Mouse (Mus musculus) kidney, embryonic 16.5 days (tissue): ENCODE results near the gene Pde6d. TPM values are rescaled to one million over a fixed set of nuclear protein-coding genes. Genes with fewer than 3 reads are reported as not detected.

ENCODE experiments used
- ATAC-seq: fragments of 200-750 bp; cut with Nextera tagmentation; 2 replicates; pipeline ENCODE4 v1.8.0; 2017; ENCODE audit warnings: moderate TSS enrichment; ENCODE audit not compliant: low FRiP score, low TSS enrichment
- H3K27ac ChIP-seq: fragments of 300-500 bp; sonication (generic); 2 replicates; pipeline ENCODE4 v1.5.1; 2014; ENCODE audit warnings: low read length
- H3K27me3 ChIP-seq: fragments of 300-500 bp; sonication (generic); 2 replicates; pipeline ENCODE4 v1.6.1; 2014; ENCODE audit warnings: low read length, control low read depth, mixed read lengths; ENCODE audit not compliant: insufficient read depth
- H3K36me3 ChIP-seq: fragments of 300-500 bp; sonication (generic); 2 replicates; pipeline ENCODE4 v1.6.1; 2014; ENCODE audit warnings: low read length, control low read depth, mixed read lengths; ENCODE audit not compliant: insufficient read depth
- H3K4me1 ChIP-seq: fragments of 300-500 bp; sonication (generic); 2 replicates; pipeline ENCODE4 v1.6.1; 2014; ENCODE audit warnings: low read length, control low read depth, mixed read lengths; ENCODE audit not compliant: insufficient read depth
- H3K4me2 ChIP-seq: fragments of 300-500 bp; sonication (generic); replicated peaks from 2 replicates; pipeline ENCODE4 v1.6.1; 2014; ENCODE audit warnings: low read depth, low read length
- H3K4me3 ChIP-seq: fragments of 300-500 bp; sonication (generic); 2 replicates; pipeline ENCODE4 v1.5.1; 2014; ENCODE audit warnings: mild to moderate bottlenecking, low read length
- H3K9ac ChIP-seq: fragments of 300-500 bp; sonication (generic); replicated peaks from 2 replicates; pipeline ENCODE4 v1.6.1; 2014; ENCODE audit warnings: low read length
- H3K9me3 ChIP-seq: fragments of 300-500 bp; sonication (generic); 2 replicates; pipeline ENCODE4 v1.6.1; 2016; ENCODE audit warnings: low read length, control low read depth
- WGBS: fragments of 180-500 bp; shearing (Covaris S2); extraction: QIAGEN DNeasy Blood & Tissue Kit; methylation state at CpG from one replicate; pipeline ENCODE4 v1.1.7; 2014; 5-methylcytosine and 5-hydroxymethylcytosine counted together
- polyA plus RNA-seq: library from polyadenylated mRNA; unstranded; fragments of >200 nt; fragmentation: Nextera tagmentation; extraction: Ambion mirVana; gene quantifications from 2 replicates; pipeline ENCODE4 v1.2.1, GENCODE M21; 2015

Gene Pde6d
- polyA plus RNA-seq, 1 experiment from 2014 or later: 50.9 TPM

- Histone ChIP-seq H3K4me1 (no peaks in the 10 kb centered on the region), H3K9me3 (no peaks in the 10 kb centered on the region), H3K27me3 (no peaks in the 10 kb centered on the region), H3K4me2 (no peak overlapping the region), H3K4me3 (no peak overlapping the region), H3K9ac (no peak overlapping the region), H3K36me3 (no peaks in the 10 kb centered on the region), H3K27ac (no peak overlapping the region)
- ATAC-seq: no peak
- 88% methylated on average over 4 of the region's 4 CpGs for WGBS
Measured at GRCm38 (mm10) chr1:86571941-86572340, 10.5 kb downstream of the Pde6d start.

GRCm38 (mm10) chr1:86571381-86571780, 11.0 kb downstream of the Pde6d start:
- H3K9ac ChIP-seq: no peak overlapping the region
- ATAC-seq: no peak
- no peaks in the 10 kb centered on the region for H3K36me3 ChIP-seq
- H3K4me2 ChIP-seq: no peak overlapping the region
- H3K27me3 ChIP-seq: no peaks in the 10 kb centered on the region
- no peak overlapping the region for H3K4me3 ChIP-seq
- H3K9me3 ChIP-seq: no peaks in the 10 kb centered on the region
- no peak overlapping the region for H3K27ac ChIP-seq
- WGBS: 93% methylated on average over 2 of the region's 2 CpGs
- no peaks in the 10 kb centered on the region for H3K4me1 ChIP-seq

- no peak for ATAC-seq
- no peak overlapping the region for H3K9ac ChIP-seq
- 92% methylated on average over 2 of the region's 2 CpGs for WGBS
- H3K36me3 ChIP-seq: 0 out of 2 replicates have a peak, but pooled peaks cover under 1% of the 10 kb centered on the region
- H3K4me1 ChIP-seq: no peaks in the 10 kb centered on the region
- no peak overlapping the region for H3K4me3 ChIP-seq
- H3K27ac ChIP-seq: no peak overlapping the region
- no peaks in the 10 kb centered on the region for H3K27me3 ChIP-seq
- H3K9me3 ChIP-seq: no peaks in the 10 kb centered on the region
- H3K4me2 ChIP-seq: no peak overlapping the region
Measured at GRCm38 (mm10) chr1:86569292-86569860, 13.1 kb downstream of the Pde6d start.

GRCm38 (mm10) chr1:86568409-86568808, 14.0 kb downstream of the Pde6d start:
- H3K4me2 ChIP-seq: no peak overlapping the region
- no peak overlapping the region for H3K27ac ChIP-seq
- WGBS: 66% methylated on average over 2 of the region's 2 CpGs
- no peaks in the 10 kb centered on the region for H3K9me3 ChIP-seq
- H3K4me3 ChIP-seq: no peak overlapping the region
- no peaks in the 10 kb centered on the region for H3K4me1 ChIP-seq
- H3K36me3 ChIP-seq: peaks cover 7% of the 10 kb centered on the region; the same call in 1 of the 2 replicates
- no peaks in the 10 kb centered on the region for H3K27me3 ChIP-seq
- no peak overlapping the region for H3K9ac ChIP-seq
- no peak for ATAC-seq

- Histone ChIP-seq H3K4me2 (no peak overlapping the region), H3K4me3 (no peak overlapping the region), H3K36me3 (peaks cover 11% of the 10 kb centered on the region), H3K4me1 (no peaks in the 10 kb centered on the region), H3K27me3 (no peaks in the 10 kb centered on the region), H3K27ac (no peak overlapping the region), H3K9ac (no peak overlapping the region), H3K9me3 (no peaks in the 10 kb centered on the region)
- ATAC-seq: no peak
- 73% methylated on average over 2 of the region's 2 CpGs for WGBS
Measured at GRCm38 (mm10) chr1:86562663-86563062, 19.8 kb downstream of the Pde6d start.

- no peaks in the 10 kb centered on the region for H3K9me3 ChIP-seq
- no peak overlapping the region for H3K9ac ChIP-seq
- H3K4me3 ChIP-seq: no peak overlapping the region
- no peak overlapping the region for H3K27ac ChIP-seq
- no peaks in the 10 kb centered on the region for H3K4me1 ChIP-seq
- no peak overlapping the region for H3K4me2 ChIP-seq
- WGBS: 88% methylated on average over 3 of the region's 3 CpGs
- peaks cover 9% of the 10 kb centered on the region for H3K36me3 ChIP-seq
- no peaks in the 10 kb centered on the region for H3K27me3 ChIP-seq
- ATAC-seq: no peak
Measured at GRCm38 (mm10) chr1:86559232-86559631, 23.2 kb downstream of the Pde6d start.

- Histone ChIP-seq H3K36me3 (peaks cover 1% of the 10 kb centered on the region; the same call in 1 of the 2 replicates), H3K9ac (no peak overlapping the region), H3K9me3 (no peaks in the 10 kb centered on the region), H3K4me1 (no peaks in the 10 kb centered on the region), H3K4me3 (no peak overlapping the region), H3K27me3 (no peaks in the 10 kb centered on the region), H3K4me2 (no peak overlapping the region), H3K27ac (no peak overlapping the region)
- ATAC-seq: no peak
- 63% methylated on average over 7 of the region's 7 CpGs for WGBS
Measured at GRCm38 (mm10) chr1:86557872-86558271, 24.6 kb downstream of the Pde6d start.

GRCm38 (mm10) chr1:86555665-86556064, 26.8 kb downstream of the Pde6d start:
- no peak overlapping the region for H3K9ac ChIP-seq
- H3K27me3 ChIP-seq: no peaks in the 10 kb centered on the region
- no peak for ATAC-seq
- H3K9me3 ChIP-seq: no peaks in the 10 kb centered on the region
- H3K4me2 ChIP-seq: no peak overlapping the region
- 73% methylated on average over 3 of the region's 3 CpGs for WGBS
- no peak overlapping the region for H3K27ac ChIP-seq
- H3K4me3 ChIP-seq: no peak overlapping the region
- H3K36me3 ChIP-seq: no peaks in the 10 kb centered on the region
- H3K4me1 ChIP-seq: no peaks in the 10 kb centered on the region

GRCm38 (mm10) chr1:86551877-86552276, 30.6 kb downstream of the Pde6d start:
- Histone ChIP-seq H3K4me2 (no peak overlapping the region), H3K27ac (no peak overlapping the region), H3K9ac (no peak overlapping the region), H3K4me3 (no peak overlapping the region), H3K36me3 (no peaks in the 10 kb centered on the region; the same call in 1 of the 2 replicates), H3K9me3 (no peaks in the 10 kb centered on the region), H3K4me1 (no peaks in the 10 kb centered on the region), H3K27me3 (no peaks in the 10 kb centered on the region)
- WGBS: 63% methylated on average over 2 of the region's 2 CpGs
- no peak for ATAC-seq

GRCm38 (mm10) chr1:86551299-86551698, 31.1 kb downstream of the Pde6d start:
- Histone ChIP-seq H3K36me3 (peaks cover 6% of the 10 kb centered on the region; the same call in 1 of the 2 replicates), H3K4me3 (no peak overlapping the region), H3K4me1 (no peaks in the 10 kb centered on the region), H3K27ac (no peak overlapping the region), H3K4me2 (no peak overlapping the region), H3K27me3 (no peaks in the 10 kb centered on the region), H3K9ac (no peak overlapping the region), H3K9me3 (no peaks in the 10 kb centered on the region)
- no peak for ATAC-seq
- WGBS: 85% methylated on average over 4 of the region's 4 CpGs
